Mouse (Mus musculus) hindbrain, embryonic 11.5 days (tissue): ENCODE data around the gene Hipk1. TPM values are rescaled to one million over a fixed set of nuclear protein-coding genes. Genes with fewer than 3 reads are reported as not detected.

Experiments used
- ATAC-seq: fragments of 200-750 bp; cut with Nextera tagmentation; 2 replicates; pipeline ENCODE4 v1.8.0; 2017; ENCODE audit warnings: mild to moderate bottlenecking, moderate TSS enrichment, moderate library complexity; ENCODE audit not compliant: low FRiP score
- DNase-seq: peaks from one replicate; pipeline ENCODE4 v3.0.0-alpha.2; 2015; ENCODE audit warnings: low spot score
- H3K27ac ChIP-seq: fragments of 300-500 bp; sonication (generic); 2 replicates; pipeline ENCODE4 v1.5.1; 2014; ENCODE audit warnings: mild to moderate bottlenecking, low read depth, low read length
- H3K27me3 ChIP-seq: fragments of 300-500 bp; sonication (generic); 2 replicates; pipeline ENCODE4 v1.6.1; 2014; ENCODE audit warnings: mild to moderate bottlenecking, low read length, moderate library complexity, mixed read lengths; ENCODE audit not compliant: control insufficient read depth, insufficient read depth
- H3K36me3 ChIP-seq: fragments of 300-500 bp; sonication (generic); 2 replicates; pipeline ENCODE4 v1.6.1; 2014; ENCODE audit warnings: mild to moderate bottlenecking, low read length, moderate library complexity, mixed read lengths; ENCODE audit not compliant: control insufficient read depth, insufficient read depth
- H3K4me1 ChIP-seq: fragments of 300-500 bp; sonication (generic); replicated peaks from 2 replicates; pipeline ENCODE4 v1.6.1; 2014; ENCODE audit warnings: low read length, mixed read lengths; ENCODE audit not compliant: control insufficient read depth, insufficient read depth
- H3K4me2 ChIP-seq: fragments of 300-500 bp; sonication (generic); replicated peaks from 2 replicates; pipeline ENCODE4 v1.6.1; 2014; ENCODE audit warnings: mild to moderate bottlenecking, low read depth, low read length
- H3K4me3 ChIP-seq: fragments of 300-500 bp; sonication (generic); 2 replicates; pipeline ENCODE4 v1.5.1; 2014; ENCODE audit warnings: low read depth, low read length
- H3K9ac ChIP-seq: fragments of 300-500 bp; sonication (generic); 2 replicates; pipeline ENCODE4 v1.6.1; 2014; ENCODE audit warnings: low read depth, low read length
- H3K9me3 ChIP-seq: fragments of 300-500 bp; sonication (generic); 2 replicates; pipeline ENCODE4 v1.6.1; 2016; ENCODE audit warnings: low read length; ENCODE audit not compliant: control insufficient read depth
- WGBS: fragments of 180-500 bp; shearing (Covaris S2); extraction: QIAGEN DNeasy Blood & Tissue Kit; methylation state at CpG from one replicate; pipeline ENCODE4 v1.1.7; 2014; 5-methylcytosine and 5-hydroxymethylcytosine counted together
- polyA plus RNA-seq: library from polyadenylated mRNA; unstranded; fragments of >200 nt; fragmentation: Nextera tagmentation; extraction: Ambion mirVana; gene quantifications from 2 replicates; pipeline ENCODE4 v1.2.1, GENCODE M21; 2014

The Hipk1 gene
- polyA plus RNA-seq, 1 experiment from 2014 or later, result 17.4 TPM

- Histone ChIP-seq H3K9ac (no peak overlapping the region), H3K27ac (no peak overlapping the region), H3K36me3 (peaks cover 11% of the 10 kb centered on the region; the same call in 1 of the 2 replicates), H3K4me2 (no peak overlapping the region), H3K9me3 (no peaks in the 10 kb centered on the region), H3K4me1 (no peaks in the 10 kb centered on the region; the same call in 1 of the 2 replicates), H3K27me3 (no peaks in the 10 kb centered on the region), H3K4me3 (no peak overlapping the region)
- 92% methylated on average over 14 of the region's 14 CpGs for WGBS
- ATAC-seq (no peak), DNase-seq (no peak)
Observed at GRCm38 (mm10) chr3:103745001-103745770, 46.2 kb downstream of the Hipk1 start.

DNA sequence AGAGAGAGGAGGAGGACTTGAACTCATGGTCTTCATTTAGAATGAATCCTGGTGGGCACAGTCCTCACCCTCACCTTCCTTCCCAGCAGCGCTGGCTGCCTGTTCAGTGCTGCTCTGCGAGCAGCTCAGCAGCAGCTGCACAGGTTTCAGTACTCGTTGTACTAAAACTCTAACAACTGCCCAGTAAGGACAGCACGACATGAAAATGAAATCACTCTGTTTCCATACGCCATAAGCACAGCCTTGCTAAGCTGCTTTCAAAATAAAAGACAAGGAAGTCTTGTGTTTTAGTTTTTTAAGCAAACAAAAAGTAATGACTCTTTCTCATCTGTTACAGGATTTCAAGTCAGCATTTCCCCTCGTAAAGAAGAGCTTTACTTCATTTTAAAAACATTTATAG, 48.2 kb downstream of the Hipk1 start:
- DNase-seq (no peak), ATAC-seq (no peak)
- Histone ChIP-seq H3K9me3 (no peaks in the 10 kb centered on the region), H3K36me3 (0 out of 2 replicates have a peak, but pooled peaks cover 7% of the 10 kb centered on the region), H3K9ac (no peak overlapping the region), H3K4me3 (no peak overlapping the region), H3K27ac (no peak overlapping the region), H3K27me3 (no peaks in the 10 kb centered on the region), H3K4me2 (no peak overlapping the region), H3K4me1 (no peaks in the 10 kb centered on the region; the same call in 1 of the 2 replicates)
- 87% methylated on average over 6 of the region's 6 CpGs for WGBS

- peaks cover 6% of the 10 kb centered on the region; the same call in 1 of the 2 replicates for H3K4me1 ChIP-seq
- no peaks in the 10 kb centered on the region for H3K27me3 ChIP-seq
- DNase-seq, result peak; percentile 24
Observed at GRCm38 (mm10) chr3:103740342-103740741, 51.0 kb downstream of the Hipk1 start.

DNA sequence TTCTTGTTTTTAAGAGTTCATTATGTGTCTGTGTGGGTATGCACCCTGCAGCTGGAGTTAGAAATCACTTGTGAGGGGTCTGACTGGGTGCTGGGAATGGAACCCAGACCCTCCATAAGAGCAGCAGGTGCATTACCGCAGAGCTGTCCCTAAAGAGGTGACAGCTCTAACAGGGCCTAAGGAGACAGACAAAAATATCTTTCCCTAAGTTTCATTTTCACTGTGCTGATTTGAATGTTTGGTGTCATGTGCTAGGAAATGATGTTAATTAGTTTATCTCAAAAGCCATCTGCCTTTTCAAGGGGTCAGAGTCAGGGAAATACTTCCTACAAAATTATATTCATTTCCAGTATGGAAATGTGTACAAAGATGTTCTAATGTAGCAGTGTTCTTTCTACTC, 52.0 kb downstream of the Hipk1 start, which contains the start of gene Gm10964:
TSS of gene Gm10964 (plus strand) at position 38 of the 400 bp plus-strand sequence.
- WGBS, result 83% methylated on average over 1 of the region's 1 CpGs
- H3K27ac ChIP-seq, result peak within 1 kb of the TSS; percentile 60

More at GRCm38 (mm10) chr3:103740342-103740741, 51.0 kb downstream of the Hipk1 start:
- no peak for ATAC-seq
- 34% methylated on average over 5 of the region's 5 CpGs for WGBS
- no peaks in the 10 kb centered on the region for H3K9me3 ChIP-seq
- no peak overlapping the region for H3K27ac ChIP-seq
- no peak overlapping the region for H3K4me2 ChIP-seq
- H3K9ac ChIP-seq, result no peak overlapping the region
- H3K4me3 ChIP-seq, result no peak overlapping the region
- H3K36me3 ChIP-seq, result 0 out of 2 replicates have a peak, but pooled peaks cover 7% of the 10 kb centered on the region

DNA sequence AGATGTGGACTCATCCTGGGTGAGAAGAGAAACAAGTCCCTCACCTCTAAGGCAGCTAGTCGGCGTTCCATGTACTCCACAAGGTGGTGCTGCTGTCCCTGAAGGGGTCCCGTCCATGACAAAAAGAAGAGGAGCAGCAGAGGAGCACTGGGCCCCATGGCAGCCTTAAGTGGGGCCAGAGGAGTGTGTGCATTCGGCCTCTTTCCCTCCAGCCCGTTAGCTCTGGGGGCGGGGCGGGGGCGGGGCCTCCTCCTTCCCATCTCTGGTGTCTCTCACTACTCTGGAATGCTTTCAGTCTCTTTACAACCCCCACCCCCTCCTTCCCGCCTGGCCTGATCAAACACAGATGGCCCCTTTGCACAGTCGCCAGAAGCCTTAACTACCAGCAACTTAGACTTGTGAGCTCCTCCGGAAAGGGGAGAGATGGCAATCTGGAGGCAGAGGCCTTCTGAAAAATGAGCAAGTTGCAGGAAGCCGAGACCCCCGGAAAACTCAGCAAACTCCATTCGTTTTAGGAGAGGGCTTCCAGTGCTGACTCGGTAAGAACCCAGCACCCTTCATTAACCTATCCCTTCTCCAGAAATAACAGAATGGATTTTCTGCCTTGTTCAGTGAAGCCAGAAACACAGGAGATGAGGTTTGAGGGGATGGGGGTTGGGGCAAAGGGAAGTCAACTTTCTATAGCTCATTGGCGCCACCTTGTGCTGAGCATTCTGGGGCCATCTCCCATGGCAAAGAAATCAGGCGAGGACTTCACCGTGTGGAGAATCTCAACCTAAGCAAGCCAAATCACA, 53.4 kb downstream of the Hipk1 start, which contains the start of gene Olfml3:
TSS of gene Olfml3 (minus strand) at position 224 of the 794 bp plus-strand sequence.
- H3K4me3 ChIP-seq, result peak within 1 kb of the TSS; percentile 0; the same call in 1 of the 2 replicates
- DNase-seq (peak; percentile 95), ATAC-seq (peak; percentile 83)
- peak within 1 kb of the TSS; percentile 18 for H3K4me2 ChIP-seq
- H3K4me1 ChIP-seq, result peaks cover 24% of the 10 kb centered on the region
- no peaks in the 10 kb centered on the region for H3K27me3 ChIP-seq
- H3K9ac ChIP-seq, result no peak within 1 kb of the TSS
- WGBS, result under 1% methylated on average over 18 of the region's 18 CpGs
- peak within 1 kb of the TSS; percentile 60 for H3K27ac ChIP-seq
- no peaks in the 10 kb centered on the region for H3K36me3 ChIP-seq
- no peaks in the 10 kb centered on the region for H3K9me3 ChIP-seq

More for the DNA sequence above, 52.0 kb downstream of the Hipk1 start, which contains the start of gene Gm10964:
- H3K9ac ChIP-seq, result no peak within 1 kb of the TSS
- no peaks in the 10 kb centered on the region for H3K9me3 ChIP-seq
- H3K4me1 ChIP-seq, result peaks cover 16% of the 10 kb centered on the region
- H3K36me3 ChIP-seq, result 0 out of 2 replicates have a peak, but pooled peaks cover 4% of the 10 kb centered on the region
- peak within 1 kb of the TSS; percentile 12 for H3K4me2 ChIP-seq
- no peak within 1 kb of the TSS for H3K4me3 ChIP-seq
- DNase-seq (no peak), ATAC-seq (no peak)
- H3K27me3 ChIP-seq, result no peaks in the 10 kb centered on the region

DNA sequence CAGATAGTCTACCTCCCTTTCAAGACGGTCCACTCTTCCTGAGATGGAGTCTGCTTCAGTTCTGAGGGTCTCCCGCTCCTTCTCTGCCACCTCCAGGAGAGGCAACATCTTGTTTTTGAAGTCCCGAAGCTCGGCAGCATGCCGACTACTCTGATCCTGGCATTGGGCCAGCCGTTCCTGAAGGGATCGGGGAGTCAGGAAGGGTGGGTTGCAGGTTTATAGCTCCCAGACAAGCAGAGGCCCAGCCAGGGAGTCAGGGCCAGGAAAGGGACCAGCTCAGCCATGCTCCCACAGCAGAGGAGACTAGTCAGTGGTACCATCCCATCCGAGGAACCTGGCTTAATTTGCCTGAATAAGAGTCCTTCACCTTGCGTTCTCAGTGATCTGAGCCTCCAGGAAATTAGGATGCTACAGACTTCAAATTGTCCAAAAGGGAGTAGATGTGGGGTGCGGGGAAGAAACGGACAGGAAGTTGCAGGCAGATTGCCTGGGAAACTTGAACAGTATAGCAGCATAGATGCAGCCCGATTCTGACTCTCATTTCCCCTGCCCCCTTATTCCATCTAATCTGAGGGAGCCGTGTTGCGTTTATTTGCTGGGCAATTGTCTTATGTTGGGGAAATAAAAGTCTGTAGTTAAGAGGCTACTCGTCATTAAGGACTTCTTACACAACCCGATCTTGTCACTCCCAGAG, 54.2 kb downstream of the Hipk1 start:
- Histone ChIP-seq H3K4me3 (peak overlapping the region; percentile 0; the same call in 1 of the 2 replicates), H3K4me1 (peaks cover 24% of the 10 kb centered on the region), H3K36me3 (no peaks in the 10 kb centered on the region), H3K9me3 (no peaks in the 10 kb centered on the region), H3K27ac (peak overlapping the region; percentile 60; the same call in 1 of the 2 replicates), H3K27me3 (no peaks in the 10 kb centered on the region), H3K4me2 (peak overlapping the region; percentile 18), H3K9ac (no peak overlapping the region)
- DNase-seq, result peak; percentile 23
- 59% methylated on average over 16 of the region's 16 CpGs for WGBS
- no peak for ATAC-seq

- DNase-seq (no peak), ATAC-seq (no peak)
- H3K4me3 ChIP-seq, result no peak overlapping the region
- peaks cover 24% of the 10 kb centered on the region for H3K4me1 ChIP-seq
- H3K27ac ChIP-seq, result no peak overlapping the region
- no peaks in the 10 kb centered on the region for H3K36me3 ChIP-seq
- H3K9ac ChIP-seq, result peak overlapping the region; percentile 5; the same call in 1 of the 2 replicates
- H3K4me2 ChIP-seq, result peak overlapping the region; percentile 25; the same call in 1 of the 2 replicates
- no peaks in the 10 kb centered on the region for H3K9me3 ChIP-seq
- 60% methylated on average over 28 of the region's 28 CpGs for WGBS
- H3K27me3 ChIP-seq, result no peaks in the 10 kb centered on the region
Observed at GRCm38 (mm10) chr3:103735776-103736600, 55.4 kb downstream of the Hipk1 start.
